Comparison of ENCODE assay signal across 10 mouse cellular contexts in genomic region chr13:64154651-64155050, GRCm38 (mm10). TPM values are rescaled to one million over a fixed set of nuclear protein-coding genes. Genes with fewer than 3 reads are reported as not detected.
DNase-seq lines count a peak whose midpoint lies in the region; ATAC-seq and TF ChIP-seq lines count a peak whose summit lies in the region.
"Had no signal": no experiment of that assay in that cellular context is flagged by ENCODE, and none has a peak within 500 bp of the region (broad histone marks: within the 10 kb centered on the region; RNA-seq: fewer than 3 reads in every experiment).

No protein-coding gene starts in this region.

- no peak overlapping the region for H3K27ac ChIP-seq in embryonic facial prominence, embryonic 14.5 days (replicated peaks; ENCODE audit: low read depth, low read length)
- H3K27ac ChIP-seq in embryonic facial prominence, embryonic 10.5 days (replicated peaks), result no peak overlapping the region
- H3K27ac ChIP-seq in kidney, postnatal 0 days, result peak overlapping the region; percentile 16; the same call in 1 of the 2 replicates
- peak overlapping the region; percentile 93 for H3K27ac ChIP-seq in heart, embryonic 15.5 days
- H3K27ac ChIP-seq: left cerebral cortex, adult 2 months had no signal

- H3K9me3 ChIP-seq in embryonic facial prominence, embryonic 14.5 days (ENCODE audit: control insufficient read depth, low read length), result no peaks in the 10 kb centered on the region
- no peaks in the 10 kb centered on the region for H3K9me3 ChIP-seq in embryonic facial prominence, embryonic 10.5 days
- no peaks in the 10 kb centered on the region for H3K9me3 ChIP-seq in kidney, postnatal 0 days (replicated peaks; ENCODE audit: low read length)
- no peaks in the 10 kb centered on the region for H3K9me3 ChIP-seq in heart, embryonic 15.5 days (replicated peaks)

- no peak overlapping the region for H3K4me2 ChIP-seq in embryonic facial prominence, embryonic 14.5 days (ENCODE audit: low read depth, low read length)
- no peak overlapping the region for H3K4me2 ChIP-seq in kidney, postnatal 0 days (ENCODE audit: low read length)
- H3K4me2 ChIP-seq in heart, embryonic 15.5 days, result peak overlapping the region; percentile 34

- peak; percentile 5 for DNase-seq in embryonic facial prominence, embryonic 14.5 days (ENCODE audit: low spot score)
- DNase-seq in embryonic facial prominence, embryonic 10.5 days (ENCODE audit: low spot score), result no peak
- no peak for DNase-seq in kidney, postnatal 0 days (ENCODE audit: low spot score)
- no peak for DNase-seq in kidney, postnatal 4 days
- peak; percentile 49 for DNase-seq in 416B (ENCODE audit: low read depth)
- DNase-seq in thymus, postnatal 36 days, result no peak
- DNase-seq in cerebellum, adult 9-10 months, result no peak

- WGBS in embryonic facial prominence, embryonic 14.5 days, result 59% methylated on average over 2 of the region's 2 CpGs
- WGBS in embryonic facial prominence, embryonic 10.5 days, result 61% methylated on average over 2 of the region's 2 CpGs
- WGBS in kidney, postnatal 0 days, result 54% methylated on average over 2 of the region's 2 CpGs
- 33% methylated on average over 2 of the region's 2 CpGs for WGBS in heart, embryonic 15.5 days

- no peaks in the 10 kb centered on the region for H3K27me3 ChIP-seq in embryonic facial prominence, embryonic 14.5 days (replicated peaks; ENCODE audit: control insufficient read depth, insufficient read depth, low read length)
- no peaks in the 10 kb centered on the region for H3K27me3 ChIP-seq in embryonic facial prominence, embryonic 10.5 days (replicated peaks; ENCODE audit: low read depth, poor library complexity, severe bottlenecking)
- H3K27me3 ChIP-seq in kidney, postnatal 0 days (ENCODE audit: insufficient read depth, low read length), result no peaks in the 10 kb centered on the region
- no peaks in the 10 kb centered on the region for H3K27me3 ChIP-seq in heart, embryonic 15.5 days

- peaks cover 2% of the 10 kb centered on the region; the same call in 1 of the 2 replicates for H3K4me1 ChIP-seq in embryonic facial prominence, embryonic 14.5 days (ENCODE audit: control insufficient read depth, insufficient read depth, low read length)
- peaks cover 44% of the 10 kb centered on the region for H3K4me1 ChIP-seq in embryonic facial prominence, embryonic 10.5 days
- peaks cover 4% of the 10 kb centered on the region; the same call in 1 of the 2 replicates for H3K4me1 ChIP-seq in kidney, postnatal 0 days (replicated peaks; ENCODE audit: insufficient read depth, low read length)
- H3K4me1 ChIP-seq in heart, embryonic 15.5 days (replicated peaks), result peaks cover 25% of the 10 kb centered on the region

- no peak for ATAC-seq in embryonic facial prominence, embryonic 14.5 days (ENCODE audit: low read depth)
- ATAC-seq in kidney, postnatal 0 days (replicated peaks; ENCODE audit: low FRiP score, low read depth), result no peak
- no peak for ATAC-seq in heart, embryonic 15.5 days (replicated peaks; ENCODE audit: insufficient number of reproducible peaks, insufficient read depth, low FRiP score, low read depth)
- ATAC-seq: inflammation-experienced regulatory T-cells, adult 6 months had no signal

- no peak for TF ChIP-seq CTCF in kidney, postnatal 0 days (IDR thresholded peaks at IDR 0.05; ENCODE audit: low read depth)

- no peak overlapping the region for H3K9ac ChIP-seq in embryonic facial prominence, embryonic 14.5 days (ENCODE audit: low read depth, low read length)
- H3K9ac ChIP-seq in kidney, postnatal 0 days (ENCODE audit: low read depth, low read length), result no peak overlapping the region
- no peak overlapping the region for H3K9ac ChIP-seq in heart, embryonic 15.5 days

- H3K4me3 ChIP-seq in embryonic facial prominence, embryonic 14.5 days (ENCODE audit: low read depth, low read length), result no peak overlapping the region
- H3K4me3 ChIP-seq in embryonic facial prominence, embryonic 10.5 days, result no peak overlapping the region
- no peak overlapping the region for H3K4me3 ChIP-seq in kidney, postnatal 0 days (replicated peaks; ENCODE audit: low read depth, low read length)
- no peak overlapping the region for H3K4me3 ChIP-seq in heart, embryonic 15.5 days

- no peaks in the 10 kb centered on the region for H3K36me3 ChIP-seq in embryonic facial prominence, embryonic 14.5 days (ENCODE audit: control insufficient read depth, insufficient read depth, low read length)
- H3K36me3 ChIP-seq in embryonic facial prominence, embryonic 10.5 days (replicated peaks), result no peaks in the 10 kb centered on the region; the same call in 1 of the 2 replicates
- no peaks in the 10 kb centered on the region for H3K36me3 ChIP-seq in kidney, postnatal 0 days (ENCODE audit: insufficient read depth, low read length)
- no peaks in the 10 kb centered on the region for H3K36me3 ChIP-seq in heart, embryonic 15.5 days

RNA-seq across cellular contexts. Expression of gene Zfp367, which starts 1.6 kb away (rescaled TPM):
- 22.2 and 23.0 TPM in 2 replicates for polyA plus RNA-seq in embryonic facial prominence, embryonic 14.5 days (2014; fragmentation: Nextera tagmentation; extraction: Ambion mirVana)
- polyA plus RNA-seq in embryonic facial prominence, embryonic 10.5 days (2016; fragmentation: Nextera tagmentation; extraction: Ambion mirVana), result 13.5 and 14.0 TPM in 2 replicates
- polyA plus RNA-seq in kidney, postnatal 0 days (2015; fragmentation: Nextera tagmentation; extraction: Ambion mirVana), result 13.1 and 15.2 TPM in 2 replicates
- polyA plus RNA-seq in heart, embryonic 15.5 days (2015; fragmentation: Nextera tagmentation; extraction: Ambion mirVana), result 25.2 and 25.6 TPM in 2 replicates

RNA-seq across cellular contexts. Expression of gene Habp4, which starts 7.0 kb away (rescaled TPM):
- 29.8 and 30.6 TPM in 2 replicates for polyA plus RNA-seq in embryonic facial prominence, embryonic 14.5 days (2014; fragmentation: Nextera tagmentation; extraction: Ambion mirVana)
- 17.4 and 19.5 TPM in 2 replicates for polyA plus RNA-seq in embryonic facial prominence, embryonic 10.5 days (2016; fragmentation: Nextera tagmentation; extraction: Ambion mirVana)
- 32.2 and 37.4 TPM in 2 replicates for polyA plus RNA-seq in kidney, postnatal 0 days (2015; fragmentation: Nextera tagmentation; extraction: Ambion mirVana)
- polyA plus RNA-seq in heart, embryonic 15.5 days (2015; fragmentation: Nextera tagmentation; extraction: Ambion mirVana), result 49.1 and 55.9 TPM in 2 replicates

RNA-seq across cellular contexts. Expression of gene Slc35d2, which starts 25.5 kb away (rescaled TPM):
- 5.7 and 8.7 TPM in 2 replicates for polyA plus RNA-seq in embryonic facial prominence, embryonic 14.5 days (2014; fragmentation: Nextera tagmentation; extraction: Ambion mirVana)
- 2.5 and 3.2 TPM in 2 replicates for polyA plus RNA-seq in embryonic facial prominence, embryonic 10.5 days (2016; fragmentation: Nextera tagmentation; extraction: Ambion mirVana)
- 8.5 and 9.8 TPM in 2 replicates for polyA plus RNA-seq in kidney, postnatal 0 days (2015; fragmentation: Nextera tagmentation; extraction: Ambion mirVana)
- polyA plus RNA-seq in heart, embryonic 15.5 days (2015; fragmentation: Nextera tagmentation; extraction: Ambion mirVana), result 4.3 and 5.0 TPM in 2 replicates

Comparison
In these comparisons a context has a peak if more than half of its experiments do, and no peak if none do; other contexts are left out.
1. DNase-seq: peak in embryonic facial prominence, embryonic 14.5 days (single experiment) and 416B (single experiment); none in embryonic facial prominence, embryonic 10.5 days (single experiment), kidney, postnatal 0 days (single experiment), kidney, postnatal 4 days (0 of 2), thymus, postnatal 36 days (0 of 2) and cerebellum, adult 9-10 months (single experiment).
2. H3K27ac ChIP-seq: peak in kidney, postnatal 0 days (single experiment) and heart, embryonic 15.5 days (single experiment); none in embryonic facial prominence, embryonic 14.5 days (single experiment) and embryonic facial prominence, embryonic 10.5 days (single experiment).